Mouse (Mus musculus) intestine, embryonic 16.5 days (tissue): ENCODE data around the gene Dusp14. TPM values are rescaled to one million over a fixed set of nuclear protein-coding genes. Genes with fewer than 3 reads are reported as not detected.

Experiments
- ATAC-seq: fragments of 200-750 bp; cut with Nextera tagmentation; 2 replicates; pipeline ENCODE4 v1.8.0; 2017; ENCODE audit warnings: moderate TSS enrichment, moderate library complexity
- H3K27ac ChIP-seq: fragments of 300-500 bp; sonication (generic); 2 replicates; pipeline ENCODE4 v1.5.1; 2014; ENCODE audit warnings: mild to moderate bottlenecking, low read length
- H3K27me3 ChIP-seq: fragments of 300-500 bp; sonication (generic); replicated peaks from 2 replicates; pipeline ENCODE4 v1.6.1; 2014; ENCODE audit warnings: low read length, control low read depth, mixed read lengths; ENCODE audit not compliant: control insufficient read depth, insufficient read depth
- H3K36me3 ChIP-seq: fragments of 300-500 bp; sonication (generic); 2 replicates; pipeline ENCODE4 v1.6.1; 2014; ENCODE audit warnings: low read length, control low read depth; ENCODE audit not compliant: control insufficient read depth, insufficient read depth
- H3K4me1 ChIP-seq: fragments of 300-500 bp; sonication (generic); 2 replicates; pipeline ENCODE4 v1.6.1; 2014; ENCODE audit warnings: low read length, control low read depth, mixed read lengths; ENCODE audit not compliant: control insufficient read depth, insufficient read depth
- H3K4me2 ChIP-seq: fragments of 300-500 bp; sonication (generic); 2 replicates; pipeline ENCODE4 v1.6.1; 2014; ENCODE audit warnings: low read depth, low read length, control low read depth
- H3K4me3 ChIP-seq: fragments of 300-500 bp; sonication (generic); 2 replicates; pipeline ENCODE4 v1.5.1; 2014; ENCODE audit warnings: mild to moderate bottlenecking, low read length
- H3K9ac ChIP-seq: fragments of 300-500 bp; sonication (generic); 2 replicates; pipeline ENCODE4 v1.6.1; 2014; ENCODE audit warnings: low read depth, low read length
- H3K9me3 ChIP-seq: fragments of 300-500 bp; sonication (generic); 2 replicates; pipeline ENCODE4 v1.6.1; 2016; ENCODE audit warnings: low read length, control low read depth; ENCODE audit not compliant: control insufficient read depth
- WGBS: fragments of 180-500 bp; shearing (Covaris S2); extraction: QIAGEN DNeasy Blood & Tissue Kit; methylation state at CpG from one replicate; pipeline ENCODE4 v1.1.7; 2014; 5-methylcytosine and 5-hydroxymethylcytosine counted together
- polyA plus RNA-seq: library from polyadenylated mRNA; unstranded; fragments of >200 nt; fragmentation: Nextera tagmentation; extraction: Ambion mirVana; gene quantifications from 2 replicates; pipeline ENCODE4 v1.2.1, GENCODE M21; 2015

Dusp14 gene
- polyA plus RNA-seq, 1 experiment from 2014 or later = 18.3 TPM

DNA sequence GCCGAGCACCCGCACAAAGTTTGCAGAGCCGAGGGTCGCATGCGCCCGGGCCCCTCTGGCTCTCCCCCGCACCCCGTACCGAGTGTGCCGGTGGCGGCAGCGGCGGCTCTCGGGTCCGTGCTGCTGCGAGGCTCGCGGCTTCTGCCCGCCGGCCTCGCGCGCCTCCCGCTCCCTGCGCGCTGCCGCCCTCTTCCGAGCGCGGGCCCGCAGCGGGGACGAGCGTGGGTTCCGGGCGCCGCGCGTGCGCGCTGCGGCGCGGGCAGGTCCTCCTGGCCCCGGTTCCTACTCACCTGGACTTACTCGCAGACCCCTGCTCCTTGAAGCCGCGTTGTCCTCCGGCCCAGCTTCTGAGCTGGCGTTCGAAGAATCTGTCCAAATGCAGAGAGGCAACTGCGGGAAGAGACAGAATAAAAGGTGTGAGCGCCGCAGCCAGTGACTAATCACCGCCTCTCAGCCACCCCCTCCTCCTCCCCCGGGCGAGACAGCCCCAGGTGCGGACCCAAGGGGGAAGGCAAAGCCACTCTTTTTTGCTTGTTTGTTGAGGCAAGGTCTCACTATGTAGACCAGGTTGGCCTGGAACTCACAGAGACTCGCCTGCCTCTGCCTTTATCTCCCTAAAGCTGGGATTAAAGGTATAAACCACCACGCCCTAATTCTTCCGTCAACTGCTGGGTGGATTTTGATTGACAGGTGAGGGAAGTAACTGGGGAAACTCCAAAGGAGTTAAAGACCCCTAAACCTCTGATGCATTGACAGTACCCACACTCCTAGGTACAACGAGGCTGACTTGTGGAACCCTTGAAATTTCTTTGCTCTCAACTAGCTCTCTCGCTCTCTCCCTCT is 649 bp downstream of the Dusp14 start:
- WGBS = 2% methylated on average over 43 of the region's 63 CpGs
- H3K27ac ChIP-seq = no peak overlapping the region
- ATAC-seq = peak; percentile 72

DNA sequence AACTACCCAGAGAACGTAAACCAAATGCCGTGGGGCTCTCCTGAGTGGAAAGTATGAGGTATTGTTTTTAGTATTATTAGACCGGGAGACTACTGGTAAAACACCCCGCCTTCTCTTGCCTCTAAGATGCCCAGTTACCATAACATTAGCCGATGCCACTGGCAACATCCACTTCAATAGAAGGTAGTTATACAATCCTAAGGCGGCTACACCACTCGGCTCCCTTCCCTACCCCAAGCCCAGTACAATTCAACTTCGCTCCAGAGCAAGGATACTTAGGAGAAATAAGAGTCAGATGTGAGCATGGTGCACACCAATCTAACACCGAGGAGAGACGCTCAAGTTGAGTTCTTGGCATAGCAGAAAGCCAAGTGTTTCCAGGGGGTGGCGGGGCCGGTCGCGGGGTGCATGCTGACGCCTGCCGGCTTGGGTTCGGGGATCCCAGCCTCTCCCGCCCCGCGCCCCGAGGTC is 1.3 kb downstream of the Dusp14 start:
- Histone ChIP-seq H3K36me3 (no peaks in the 10 kb centered on the region), H3K27ac (no peak overlapping the region), H3K4me3 (peak overlapping the region; percentile 71), H3K4me1 (peaks cover 17% of the 10 kb centered on the region), H3K9ac (peak overlapping the region; percentile 83), H3K27me3 (no peaks in the 10 kb centered on the region; the same call in 1 of the 2 replicates), H3K4me2 (peak overlapping the region; percentile 94), H3K9me3 (no peaks in the 10 kb centered on the region)
- ATAC-seq = peak; percentile 24
- 3% methylated on average over 21 of the region's 21 CpGs for WGBS

More for the DNA sequence above, 649 bp downstream of the Dusp14 start:
- Histone ChIP-seq H3K27me3 (no peaks in the 10 kb centered on the region; the same call in 1 of the 2 replicates), H3K36me3 (no peaks in the 10 kb centered on the region), H3K4me3 (peak overlapping the region; percentile 71), H3K9me3 (no peaks in the 10 kb centered on the region), H3K9ac (peak overlapping the region; percentile 83), H3K4me1 (peaks cover 20% of the 10 kb centered on the region), H3K4me2 (peak overlapping the region; percentile 94)

GRCm38 (mm10) chr11:84066927-84067645 is 2.0 kb downstream of the Dusp14 start:
- Histone ChIP-seq H3K9ac (peak overlapping the region; percentile 83; the same call in 1 of the 2 replicates), H3K4me2 (peak overlapping the region; percentile 94), H3K36me3 (no peaks in the 10 kb centered on the region), H3K4me3 (peak overlapping the region; percentile 71), H3K4me1 (peaks cover 17% of the 10 kb centered on the region), H3K27ac (no peak overlapping the region), H3K27me3 (no peaks in the 10 kb centered on the region; the same call in 1 of the 2 replicates), H3K9me3 (no peaks in the 10 kb centered on the region)
- peak; percentile 41 for ATAC-seq
- whole genome bisulfite sequencing = 5% methylated on average over 18 of the region's 18 CpGs

GRCm38 (mm10) chr11:84066071-84066481 is 3.0 kb downstream of the Dusp14 start:
- Histone ChIP-seq H3K9ac (no peak overlapping the region), H3K4me3 (no peak overlapping the region), H3K27ac (no peak overlapping the region), H3K4me2 (peak overlapping the region; percentile 30; the same call in 1 of the 2 replicates), H3K9me3 (no peaks in the 10 kb centered on the region), H3K36me3 (no peaks in the 10 kb centered on the region), H3K4me1 (peaks cover 19% of the 10 kb centered on the region), H3K27me3 (no peaks in the 10 kb centered on the region; the same call in 1 of the 2 replicates)
- 4% methylated on average over 11 of the region's 11 CpGs for WGBS
- ATAC-seq = no peak

GRCm38 (mm10) chr11:84063631-84064209 is 5.3 kb downstream of the Dusp14 start:
- no peak for ATAC-seq
- H3K36me3 ChIP-seq = no peaks in the 10 kb centered on the region
- H3K27ac ChIP-seq = no peak overlapping the region
- H3K4me3 ChIP-seq = no peak overlapping the region
- WGBS = 78% methylated on average over 3 of the region's 3 CpGs
- no peak overlapping the region for H3K4me2 ChIP-seq
- H3K9me3 ChIP-seq = no peaks in the 10 kb centered on the region
- no peaks in the 10 kb centered on the region; the same call in 1 of the 2 replicates for H3K27me3 ChIP-seq
- peaks cover 19% of the 10 kb centered on the region for H3K4me1 ChIP-seq
- no peak overlapping the region for H3K9ac ChIP-seq

DNA sequence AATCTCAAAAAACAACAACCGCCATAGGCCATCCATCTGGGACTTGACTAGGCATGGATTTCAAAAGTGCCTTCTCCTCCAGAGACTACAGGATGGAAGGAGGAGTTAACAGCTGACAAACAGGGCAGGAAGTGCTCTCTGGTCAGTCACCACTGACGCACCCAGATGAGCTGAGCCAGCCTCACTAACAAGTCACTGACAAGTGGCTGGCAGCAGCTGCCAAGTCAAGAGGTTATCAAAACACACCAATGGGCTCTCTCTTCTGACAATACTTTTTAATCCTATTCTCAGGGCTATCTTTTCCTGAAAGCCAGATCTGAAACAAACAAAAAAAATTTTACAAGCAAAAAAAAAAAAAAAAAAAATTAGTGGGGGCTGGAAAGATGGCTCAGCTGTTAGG is 6.3 kb downstream of the Dusp14 start:
- Histone ChIP-seq H3K27ac (no peak overlapping the region), H3K36me3 (no peaks in the 10 kb centered on the region), H3K4me3 (no peak overlapping the region), H3K27me3 (no peaks in the 10 kb centered on the region), H3K9me3 (no peaks in the 10 kb centered on the region), H3K4me1 (peaks cover 15% of the 10 kb centered on the region), H3K9ac (no peak overlapping the region), H3K4me2 (no peak overlapping the region)
- no peak for ATAC-seq
- 52% methylated on average over 2 of the region's 2 CpGs for WGBS

- 80% methylated on average over 2 of the region's 2 CpGs for WGBS
Measured at GRCm38 (mm10) chr11:84061881-84062280, 7.2 kb downstream of the Dusp14 start.

GRCm38 (mm10) chr11:84060635-84061034 is 8.4 kb downstream of the Dusp14 start:
- no peak for ATAC-seq

More at GRCm38 (mm10) chr11:84061881-84062280, 7.2 kb downstream of the Dusp14 start:
- no peaks in the 10 kb centered on the region for H3K9me3 ChIP-seq
- no peak overlapping the region for H3K27ac ChIP-seq
- H3K4me3 ChIP-seq = no peak overlapping the region
- no peak overlapping the region for H3K4me2 ChIP-seq
- H3K36me3 ChIP-seq = no peaks in the 10 kb centered on the region
- no peak for ATAC-seq
- H3K4me1 ChIP-seq = peaks cover 14% of the 10 kb centered on the region
- H3K27me3 ChIP-seq = no peaks in the 10 kb centered on the region
- no peak overlapping the region for H3K9ac ChIP-seq

GRCm38 (mm10) chr11:84059784-84060183 is 9.3 kb downstream of the Dusp14 start:
- H3K4me2 ChIP-seq = no peak overlapping the region
- no peaks in the 10 kb centered on the region for H3K9me3 ChIP-seq
- H3K4me1 ChIP-seq = peaks cover 6% of the 10 kb centered on the region
- no peak overlapping the region for H3K9ac ChIP-seq
- H3K27me3 ChIP-seq = no peaks in the 10 kb centered on the region
- H3K27ac ChIP-seq = peak overlapping the region; percentile 58
- no peak overlapping the region for H3K4me3 ChIP-seq
- 75% methylated on average over 2 of the region's 2 CpGs for WGBS
- peak; percentile 93 for ATAC-seq
- H3K36me3 ChIP-seq = no peaks in the 10 kb centered on the region

More at GRCm38 (mm10) chr11:84060635-84061034, 8.4 kb downstream of the Dusp14 start:
- H3K4me1 ChIP-seq = peaks cover 6% of the 10 kb centered on the region
- no peaks in the 10 kb centered on the region for H3K9me3 ChIP-seq
- no peak overlapping the region for H3K4me2 ChIP-seq
- WGBS = 66% methylated on average over 6 of the region's 6 CpGs
- H3K27ac ChIP-seq = peak overlapping the region; percentile 58
- no peaks in the 10 kb centered on the region for H3K36me3 ChIP-seq
- no peaks in the 10 kb centered on the region for H3K27me3 ChIP-seq
- H3K4me3 ChIP-seq = no peak overlapping the region
- H3K9ac ChIP-seq = no peak overlapping the region
